Mouse (Mus musculus) limb, embryonic 14.5 days (tissue): ENCODE results near the gene Slc1a4. TPM values are rescaled to one million over a fixed set of nuclear protein-coding genes. Genes with fewer than 3 reads are reported as not detected.

ENCODE experiments used
- ATAC-seq: fragments of 200-750 bp; cut with Nextera tagmentation; 2 replicates; pipeline ENCODE4 v1.8.0; 2017; ENCODE audit warnings: low read depth, moderate number of reproducible peaks, moderate TSS enrichment; ENCODE audit not compliant: low FRiP score
- DNase-seq: peaks from one replicate; pipeline ENCODE4 v3.0.0-alpha.2; 2015; ENCODE audit warnings: low spot score
- H3K27ac ChIP-seq: fragments of 300-500 bp; sonication (generic); replicated peaks from 2 replicates; pipeline ENCODE4 v1.5.1; 2014; ENCODE audit warnings: low read depth, mild to moderate bottlenecking, low read length, moderate library complexity, mixed read lengths
- H3K27me3 ChIP-seq: fragments of 300-500 bp; sonication (generic); 2 replicates; pipeline ENCODE4 v1.6.1; 2014; ENCODE audit warnings: low read length, mixed read lengths; ENCODE audit not compliant: control insufficient read depth, insufficient read depth
- H3K36me3 ChIP-seq: fragments of 300-500 bp; sonication (generic); 2 replicates; pipeline ENCODE4 v1.6.1; 2014; ENCODE audit warnings: mild to moderate bottlenecking, low read length, moderate library complexity, mixed read lengths; ENCODE audit not compliant: control insufficient read depth, insufficient read depth
- H3K4me1 ChIP-seq: fragments of 300-500 bp; sonication (generic); 2 replicates; pipeline ENCODE4 v1.6.1; 2014; ENCODE audit warnings: antibody characterized with exemption, low read length, mixed read lengths; ENCODE audit not compliant: control insufficient read depth, insufficient read depth
- H3K4me2 ChIP-seq: fragments of 300-500 bp; sonication (generic); replicated peaks from 2 replicates; pipeline ENCODE4 v1.6.1; 2014; ENCODE audit warnings: low read depth, mild to moderate bottlenecking, low read length, moderate library complexity; ENCODE audit not compliant: severe bottlenecking
- H3K4me3 ChIP-seq: fragments of 300-500 bp; sonication (generic); replicated peaks from 2 replicates; pipeline ENCODE4 v1.5.1; 2014; ENCODE audit warnings: low read length
- H3K9ac ChIP-seq: fragments of 300-500 bp; sonication (generic); 2 replicates; pipeline ENCODE4 v1.6.1; 2014; ENCODE audit warnings: mild to moderate bottlenecking, low read depth, low read length, moderate library complexity; ENCODE audit not compliant: severe bottlenecking
- H3K9me3 ChIP-seq: fragments of 300-500 bp; sonication (generic); 2 replicates; pipeline ENCODE4 v1.6.1; 2016; ENCODE audit warnings: low read length; ENCODE audit not compliant: control insufficient read depth
- POLR2A ChIP-seq: fragments of 200-500 bp; IDR thresholded peaks from 2 replicates; pipeline ENCODE4 v1.8.0; 2012; ENCODE audit warnings: inconsistent platforms, mild to moderate bottlenecking, moderate library complexity, borderline replicate concordance; ENCODE audit not compliant: insufficient read depth, insufficient read length; ENCODE audit errors: extremely low read depth
- WGBS: fragments of 180-500 bp; shearing (Covaris S2); extraction: QIAGEN DNeasy Blood & Tissue Kit; methylation state at CpG from one replicate; pipeline ENCODE4 v1.1.7; 2014; 5-methylcytosine and 5-hydroxymethylcytosine counted together
- polyA plus RNA-seq, 2 experiments: library from polyadenylated mRNA; depleted of rRNA in 1 of 2; stranded (reverse) in 1 of 2; unstranded in 1 of 2; fragments of >200 nt; fragmentation: Nextera tagmentation in 1 of 2; extraction: Ambion mirVana in 1 of 2; gene quantifications; 2 replicates each; pipeline versions ENCODE4 v1.2.1 to v1.2.3; 2012 to 2014

Gene Slc1a4
- polyA plus RNA-seq, 2 experiments: 15.1 to 21.8 TPM

DNA sequence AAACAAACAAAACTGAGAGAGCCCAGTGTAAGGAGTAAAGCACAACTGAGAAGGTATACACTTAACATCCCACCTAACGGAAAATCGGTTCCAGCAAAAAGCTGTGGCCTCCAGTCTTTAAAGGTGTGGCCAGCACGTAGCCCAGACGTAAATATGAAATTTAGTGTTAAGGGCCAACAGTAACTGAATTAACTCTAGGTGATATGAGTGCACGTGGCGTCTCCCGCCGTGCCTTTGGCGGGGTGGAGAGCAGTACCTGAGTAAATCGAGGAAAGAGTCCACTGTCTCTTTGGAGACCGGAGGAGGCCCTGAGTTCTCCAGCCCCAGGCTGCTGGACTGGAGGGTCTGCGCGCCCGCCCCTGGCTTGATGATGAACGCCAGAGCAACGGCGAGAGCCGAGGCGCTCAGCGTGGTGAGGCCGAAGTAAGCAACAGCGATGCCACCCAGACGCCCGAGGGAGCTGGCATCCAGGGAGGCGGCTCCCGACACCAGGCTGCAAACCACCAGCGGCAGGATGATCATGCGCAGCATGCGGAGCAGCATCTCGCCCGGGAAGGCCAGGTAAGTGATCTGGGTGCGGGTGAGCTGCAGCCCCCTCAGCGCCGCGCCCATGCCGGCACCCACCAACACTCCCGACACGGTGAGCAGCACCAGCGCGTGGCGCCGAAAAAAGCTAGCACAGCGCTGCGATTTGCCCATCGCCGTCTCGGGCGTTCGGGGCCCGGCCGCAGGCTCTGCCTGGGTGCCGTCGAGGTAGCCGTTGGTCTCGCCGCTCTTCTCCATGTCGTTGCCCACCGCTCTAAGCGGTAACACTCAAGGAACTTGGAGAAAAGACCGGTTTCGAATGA lies 599 bp downstream of the Slc1a4 start:
- TF ChIP-seq POLR2A: no peak
- peak; percentile 10 for ATAC-seq
- Histone ChIP-seq H3K27ac (peak overlapping the region; percentile 84), H3K27me3 (no peaks in the 10 kb centered on the region), H3K4me3 (peak overlapping the region; percentile 55), H3K36me3 (no peaks in the 10 kb centered on the region), H3K9me3 (no peaks in the 10 kb centered on the region), H3K9ac (peak overlapping the region; percentile 68), H3K4me1 (0 out of 2 replicates have a peak, but pooled peaks cover 13% of the 10 kb centered on the region), H3K4me2 (peak overlapping the region; percentile 94)
- 1% methylated on average over 55 of the region's 61 CpGs for WGBS
- peak; percentile 12 for DNase-seq

GRCm38 (mm10) chr11:20331027-20331689 lies 1.4 kb downstream of the Slc1a4 start:
- 0 out of 2 replicates have a peak, but pooled peaks cover 13% of the 10 kb centered on the region for H3K4me1 ChIP-seq
- peak; percentile 22 for DNase-seq
- peak overlapping the region; percentile 55 for H3K4me3 ChIP-seq
- H3K36me3 ChIP-seq: no peaks in the 10 kb centered on the region
- H3K27me3 ChIP-seq: no peaks in the 10 kb centered on the region
- H3K9me3 ChIP-seq: no peaks in the 10 kb centered on the region
- H3K4me2 ChIP-seq: peak overlapping the region; percentile 94
- ATAC-seq: no peak
- peak overlapping the region; percentile 68; the same call in 1 of the 2 replicates for H3K9ac ChIP-seq
- 34% methylated on average over 9 of the region's 9 CpGs for WGBS
- no peak for TF ChIP-seq POLR2A
- no peak overlapping the region for H3K27ac ChIP-seq

GRCm38 (mm10) chr11:20329711-20330110 lies 2.8 kb downstream of the Slc1a4 start:
- H3K4me1 ChIP-seq: 0 out of 2 replicates have a peak, but pooled peaks cover 13% of the 10 kb centered on the region
- DNase-seq: no peak
- WGBS: 94% methylated on average over 5 of the region's 5 CpGs
- no peak for TF ChIP-seq POLR2A
- no peaks in the 10 kb centered on the region for H3K27me3 ChIP-seq
- no peak for ATAC-seq
- H3K36me3 ChIP-seq: no peaks in the 10 kb centered on the region
- H3K27ac ChIP-seq: no peak overlapping the region
- H3K4me3 ChIP-seq: no peak overlapping the region
- no peak overlapping the region for H3K9ac ChIP-seq
- H3K9me3 ChIP-seq: no peaks in the 10 kb centered on the region
- H3K4me2 ChIP-seq: no peak overlapping the region

GRCm38 (mm10) chr11:20328771-20329170 lies 3.7 kb downstream of the Slc1a4 start:
- Histone ChIP-seq H3K4me1 (0 out of 2 replicates have a peak, but pooled peaks cover 11% of the 10 kb centered on the region), H3K9me3 (no peaks in the 10 kb centered on the region), H3K4me2 (no peak overlapping the region), H3K27me3 (no peaks in the 10 kb centered on the region), H3K27ac (no peak overlapping the region), H3K9ac (no peak overlapping the region), H3K4me3 (no peak overlapping the region), H3K36me3 (no peaks in the 10 kb centered on the region)
- no peak for ATAC-seq
- no peak for DNase-seq
- TF ChIP-seq POLR2A: no peak
- WGBS: 73% methylated on average over 6 of the region's 6 CpGs

- Histone ChIP-seq H3K4me3 (no peak overlapping the region), H3K27ac (peak overlapping the region; percentile 38; the same call in 1 of the 2 replicates), H3K4me1 (0 out of 2 replicates have a peak, but pooled peaks cover 6% of the 10 kb centered on the region), H3K9ac (no peak overlapping the region), H3K27me3 (no peaks in the 10 kb centered on the region), H3K9me3 (no peaks in the 10 kb centered on the region), H3K4me2 (no peak overlapping the region), H3K36me3 (no peaks in the 10 kb centered on the region)
- peak; percentile 12 for DNase-seq
- 72% methylated on average over 11 of the region's 11 CpGs for WGBS
- no peak for ATAC-seq
- no peak for TF ChIP-seq POLR2A
Measured at GRCm38 (mm10) chr11:20326328-20326995, 6.1 kb downstream of the Slc1a4 start.
